ENCODE assay signal across 16 mouse cellular contexts in the genomic region with DNA sequence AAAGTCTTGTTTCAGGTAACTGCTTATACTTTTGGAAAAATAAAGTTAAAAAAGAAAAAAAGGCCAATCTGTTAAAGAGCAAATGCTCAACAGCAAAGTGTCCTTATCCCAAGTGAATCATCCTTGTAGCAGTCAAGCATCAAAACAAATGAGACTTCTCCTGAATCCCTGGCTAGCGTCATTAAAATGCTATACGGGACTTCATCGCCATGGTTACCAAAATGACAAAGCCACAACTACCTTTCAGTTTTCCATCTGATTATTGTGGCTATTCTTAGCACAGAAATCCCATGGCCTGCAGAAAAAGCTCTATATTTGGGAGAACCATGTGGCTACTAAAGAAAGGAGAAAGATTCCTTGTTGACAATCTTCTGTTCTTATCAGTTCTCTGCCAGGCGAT.
DNase-seq lines count a peak whose midpoint lies in the region; ATAC-seq and TF ChIP-seq lines count a peak whose summit lies in the region.
"Had no signal": no experiment of that assay in that cellular context is flagged by ENCODE, and none has a peak within 500 bp of the region (broad histone marks: within the 10 kb centered on the region; RNA-seq: fewer than 3 reads in every experiment).

No protein-coding gene starts in this region.

- peaks cover 5% of the 10 kb centered on the region for H3K4me1 ChIP-seq in forebrain, embryonic 13.5 days
- H3K4me1 ChIP-seq in hindbrain, embryonic 15.5 days (replicated peaks), result peaks cover 4% of the 10 kb centered on the region
- H3K4me1 ChIP-seq in midbrain, postnatal 0 days (ENCODE audit: insufficient read depth, low read length), result peaks cover 4% of the 10 kb centered on the region; the same call in 1 of the 2 replicates
- H3K4me1 ChIP-seq: kidney, embryonic 15.5 days; limb, embryonic 10.5 days had no signal

- no peak overlapping the region for H3K9ac ChIP-seq in forebrain, embryonic 13.5 days
- no peak overlapping the region for H3K9ac ChIP-seq in hindbrain, embryonic 15.5 days
- no peak overlapping the region for H3K9ac ChIP-seq in midbrain, postnatal 0 days (replicated peaks; ENCODE audit: low read length, poor library complexity, severe bottlenecking)
- H3K9ac ChIP-seq: heart, embryonic 12.5 days; kidney, embryonic 15.5 days; liver, embryonic 14.5 days had no signal

- peak; percentile 61 for DNase-seq in embryo, embryonic 10 days (ENCODE audit: low spot score)
- peak; percentile 57 for DNase-seq in midbrain, postnatal 0 days (ENCODE audit: low spot score)
- no peak for DNase-seq in c-Kit-positive CD71-positive TER-119-positive erythroid progenitor cells, embryonic 14.5 days (ENCODE audit: low spot score)
- no peak for DNase-seq in heart, postnatal 25 days (ENCODE audit: low spot score)
- no peak for DNase-seq in thymus, postnatal 0 days (ENCODE audit: low spot score)
- DNase-seq: cerebellum, postnatal 10 days; layer of hippocampus, postnatal 36 days; lung, postnatal 14 days; thymus, adult 18-20 months had no signal

- H3K36me3 ChIP-seq in forebrain, embryonic 13.5 days (ENCODE audit: poor library complexity, severe bottlenecking), result no peaks in the 10 kb centered on the region
- no peaks in the 10 kb centered on the region for H3K36me3 ChIP-seq in hindbrain, embryonic 15.5 days
- H3K36me3 ChIP-seq in midbrain, postnatal 0 days (ENCODE audit: insufficient read depth, low read length), result no peaks in the 10 kb centered on the region
- H3K36me3 ChIP-seq: heart, embryonic 12.5 days; kidney, embryonic 15.5 days; limb, embryonic 10.5 days had no signal

- intact Hi-C loops in heart, postnatal 25 days (cut with DNase I), result no loop called here

- WGBS in forebrain, embryonic 13.5 days, result 21% methylated on average over 4 of the region's 4 CpGs
- WGBS in hindbrain, embryonic 15.5 days, result 21% methylated on average over 4 of the region's 4 CpGs
- 10% methylated on average over 4 of the region's 4 CpGs for WGBS in midbrain, postnatal 0 days

- H3K4me2 ChIP-seq in forebrain, embryonic 13.5 days, result 0 out of 2 replicates have a peak overlapping the region, but pooled peaks have one; percentile 11
- 0 out of 2 replicates have a peak overlapping the region, but pooled peaks have one; percentile 16 for H3K4me2 ChIP-seq in hindbrain, embryonic 15.5 days
- no peak overlapping the region for H3K4me2 ChIP-seq in midbrain, postnatal 0 days (ENCODE audit: low read depth, low read length, poor library complexity, severe bottlenecking)
- H3K4me2 ChIP-seq: heart, embryonic 12.5 days; kidney, embryonic 15.5 days had no signal

- H3K9me3 ChIP-seq in forebrain, embryonic 13.5 days (replicated peaks), result no peaks in the 10 kb centered on the region
- H3K9me3 ChIP-seq in hindbrain, embryonic 15.5 days, result no peaks in the 10 kb centered on the region
- no peaks in the 10 kb centered on the region for H3K9me3 ChIP-seq in midbrain, postnatal 0 days (ENCODE audit: low read length)
- H3K9me3 ChIP-seq: heart, embryonic 12.5 days; kidney, embryonic 15.5 days; limb, embryonic 10.5 days had no signal

- no peak overlapping the region for H3K27ac ChIP-seq in forebrain, embryonic 13.5 days
- peak overlapping the region; percentile 51; the same call in 1 of the 2 replicates for H3K27ac ChIP-seq in hindbrain, embryonic 15.5 days (replicated peaks)
- no peak overlapping the region for H3K27ac ChIP-seq in midbrain, postnatal 0 days (ENCODE audit: low read depth, low read length)
- H3K27ac ChIP-seq: kidney, embryonic 15.5 days; limb, embryonic 10.5 days; liver, embryonic 14.5 days had no signal

- H3K4me3 ChIP-seq in forebrain, embryonic 13.5 days, result no peak overlapping the region
- H3K4me3 ChIP-seq in hindbrain, embryonic 15.5 days, result no peak overlapping the region
- no peak overlapping the region for H3K4me3 ChIP-seq in midbrain, postnatal 0 days (ENCODE audit: low read depth, low read length)
- H3K4me3 ChIP-seq: erythroblast, embryonic 14.5 days; heart, embryonic 12.5 days; kidney, embryonic 15.5 days; limb, embryonic 10.5 days had no signal

- peak; percentile 85 for ATAC-seq in forebrain, embryonic 13.5 days
- peak; percentile 38; the same call in 1 of the 2 replicates for ATAC-seq in hindbrain, embryonic 15.5 days (ENCODE audit: low FRiP score, low read depth)
- ATAC-seq in midbrain, postnatal 0 days (ENCODE audit: low FRiP score), result peak; percentile 49; the same call in 1 of the 2 replicates

- no peak for TF ChIP-seq CTCF in midbrain, postnatal 0 days (IDR thresholded peaks at IDR 0.05)

- no peaks in the 10 kb centered on the region for H3K27me3 ChIP-seq in forebrain, embryonic 13.5 days
- H3K27me3 ChIP-seq in hindbrain, embryonic 15.5 days, result no peaks in the 10 kb centered on the region
- H3K27me3 ChIP-seq in midbrain, postnatal 0 days (ENCODE audit: insufficient read depth, low read length), result no peaks in the 10 kb centered on the region
- H3K27me3 ChIP-seq: heart, embryonic 12.5 days; kidney, embryonic 15.5 days had no signal

Comparison
In these comparisons a context has a peak if more than half of its experiments do, and no peak if none do; other contexts are left out.
1. DNase-seq: peak in embryo, embryonic 10 days (single experiment) and midbrain, postnatal 0 days (single experiment); none in c-Kit-positive CD71-positive TER-119-positive erythroid progenitor cells, embryonic 14.5 days (single experiment), heart, postnatal 25 days (single experiment) and thymus, postnatal 0 days (single experiment).
2. Peak in every context shown above with its lines, with median percentiles within 50 percentile points of each other: ATAC-seq.